Mouse (Mus musculus): ENCODE measurements around the gene Gm28363. TPM values are rescaled to one million over a fixed set of nuclear protein-coding genes. Genes with fewer than 3 reads are reported as not detected.
"Not testable (repeated sequence)": the region's sequence is repeated elsewhere in the genome, so short reads cannot be mapped to it uniquely, and the experiment has no call there.

The Gm28363 gene
- not detected in 2 replicates for polyA plus RNA-seq (2015; fragmentation: Nextera tagmentation; extraction: Ambion mirVana)

GRCm38 (mm10) chr1:117696831-117697230 is at the start of gene Gm28363:
Gm28363 (plus strand) TSS chr1:117697131.
- WGBS: 71% methylated on average over 2 of the region's 2 CpGs
- not testable (repeated sequence) for ATAC-seq (ENCODE audit: low FRiP score, low read depth); H3K27ac ChIP-seq; H3K4me3 ChIP-seq; H3K9me3 ChIP-seq; H3K4me1 ChIP-seq; H3K4me2 ChIP-seq (replicated peaks); H3K36me3 ChIP-seq; H3K9ac ChIP-seq; H3K27me3 ChIP-seq

GRCm38 (mm10) chr1:117650236-117650635 is 46.7 kb upstream of the Gm28363 start:
- H3K36me3 ChIP-seq; H3K9me3 ChIP-seq; H3K4me3 ChIP-seq; H3K9ac ChIP-seq; ATAC-seq (ENCODE audit: low FRiP score, low read depth); H3K27ac ChIP-seq; H3K4me2 ChIP-seq (replicated peaks); H3K4me1 ChIP-seq; H3K27me3 ChIP-seq: not testable (repeated sequence)
- WGBS: 51% methylated on average over 1 of the region's 1 CpGs

Other genes with a start within 250 kb of the Gm28363 start
- gene B020011L13Rik, start 84.0 kb downstream of the Gm28363 start, polyA plus RNA-seq (2015; fragmentation: Nextera tagmentation; extraction: Ambion mirVana): not detected in 2 replicates
- not detected in 2 replicates for gene Gm28360, start 132.9 kb downstream of the Gm28363 start, polyA plus RNA-seq (2015; fragmentation: Nextera tagmentation; extraction: Ambion mirVana)
- gene Gm28168, start 230.9 kb downstream of the Gm28363 start, polyA plus RNA-seq (2015; fragmentation: Nextera tagmentation; extraction: Ambion mirVana): not detected in 2 replicates